Mouse (Mus musculus): ENCODE measurements at regions not wholly inside any gene's neighbourhood (a gene's known extent, or its start where the extent isn't known, plus 50 kb on each side); places are given as distances from the start of the nearest gene placed in this dataset.

DNA sequence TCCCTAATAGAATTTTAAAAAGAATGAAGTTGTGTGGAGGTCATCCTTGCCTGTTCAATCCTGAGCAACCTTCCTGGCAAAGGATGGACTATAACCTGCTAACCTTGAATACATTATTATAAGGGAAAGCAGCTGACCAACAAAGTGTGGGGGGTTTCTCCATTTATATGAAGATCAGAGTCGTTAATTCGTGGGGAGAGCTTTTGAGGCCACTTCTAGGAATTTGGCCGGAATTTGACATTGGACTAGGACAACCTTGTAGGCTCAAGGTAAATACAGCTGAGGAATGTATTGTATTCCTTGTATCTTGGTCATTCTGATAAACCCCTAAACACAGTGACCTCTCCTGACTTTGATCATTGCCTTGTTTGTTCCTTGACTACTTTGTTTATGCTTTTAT, 56.9 kb downstream of the Klf4 start:
- intact Hi-C loops (cut with DNase I): no loop called here
- DNase-seq (ENCODE audit: low spot score in 2 of 2): no peak

DNA sequence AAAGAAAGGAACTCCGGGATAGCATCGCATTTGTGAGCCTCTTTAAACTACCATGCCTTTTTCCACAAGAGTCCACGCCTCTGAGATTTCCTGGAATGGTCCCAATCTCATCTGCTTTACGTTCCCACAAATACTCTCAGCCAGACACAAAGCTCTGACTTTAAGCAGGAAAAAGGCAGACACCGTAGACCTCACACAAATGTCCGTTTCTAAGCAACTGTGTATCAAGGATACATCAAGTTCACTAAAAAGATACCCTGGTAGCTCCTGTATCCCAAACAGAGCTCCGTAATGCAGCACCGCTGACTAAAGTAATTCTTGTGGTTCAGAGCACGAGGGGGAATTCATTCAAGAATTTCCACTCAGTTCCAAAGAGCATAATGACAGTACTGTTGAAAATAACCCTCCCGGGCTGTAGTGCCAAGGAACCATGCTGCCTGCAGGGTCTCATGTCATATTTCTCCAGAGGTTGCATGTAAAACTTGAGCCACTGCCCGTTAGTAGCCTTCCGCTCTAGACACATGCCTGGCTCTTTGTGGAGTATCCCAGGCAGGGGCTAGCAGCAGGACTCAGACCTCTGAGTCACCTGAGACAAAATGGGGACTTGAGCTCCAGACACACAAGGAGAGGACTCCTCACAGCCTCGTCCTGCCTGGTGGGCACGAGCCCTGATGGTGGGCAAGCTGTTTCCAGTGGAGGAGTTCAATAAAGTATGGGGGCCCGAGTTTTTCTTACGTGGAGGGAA, 58.0 kb downstream of the Klf4 start:
- intact Hi-C loops (cut with DNase I): no loop called here
- DNase-seq (ENCODE audit: low spot score in 2 of 2): no peak

DNA sequence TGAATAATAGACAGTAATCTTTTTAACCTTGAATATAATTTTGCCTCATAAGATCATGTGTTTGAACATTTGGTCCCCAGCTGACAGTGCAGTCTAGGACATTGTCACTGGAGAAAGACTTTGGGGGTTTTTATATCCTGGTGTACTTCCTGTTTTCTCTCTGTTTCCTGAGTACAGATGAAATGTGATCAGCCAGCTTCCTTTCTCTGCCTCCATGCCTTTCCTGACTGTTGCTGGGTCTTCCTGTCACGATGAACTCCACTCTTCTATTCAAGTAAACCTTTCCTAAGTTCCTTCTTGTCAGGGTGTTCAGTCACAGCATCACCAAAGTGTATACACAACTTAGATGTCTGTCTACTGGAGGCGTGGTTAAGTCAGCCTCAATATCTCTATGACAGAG, 59.6 kb downstream of the Klf4 start:
- intact Hi-C loops (cut with DNase I): no loop called here

DNA sequence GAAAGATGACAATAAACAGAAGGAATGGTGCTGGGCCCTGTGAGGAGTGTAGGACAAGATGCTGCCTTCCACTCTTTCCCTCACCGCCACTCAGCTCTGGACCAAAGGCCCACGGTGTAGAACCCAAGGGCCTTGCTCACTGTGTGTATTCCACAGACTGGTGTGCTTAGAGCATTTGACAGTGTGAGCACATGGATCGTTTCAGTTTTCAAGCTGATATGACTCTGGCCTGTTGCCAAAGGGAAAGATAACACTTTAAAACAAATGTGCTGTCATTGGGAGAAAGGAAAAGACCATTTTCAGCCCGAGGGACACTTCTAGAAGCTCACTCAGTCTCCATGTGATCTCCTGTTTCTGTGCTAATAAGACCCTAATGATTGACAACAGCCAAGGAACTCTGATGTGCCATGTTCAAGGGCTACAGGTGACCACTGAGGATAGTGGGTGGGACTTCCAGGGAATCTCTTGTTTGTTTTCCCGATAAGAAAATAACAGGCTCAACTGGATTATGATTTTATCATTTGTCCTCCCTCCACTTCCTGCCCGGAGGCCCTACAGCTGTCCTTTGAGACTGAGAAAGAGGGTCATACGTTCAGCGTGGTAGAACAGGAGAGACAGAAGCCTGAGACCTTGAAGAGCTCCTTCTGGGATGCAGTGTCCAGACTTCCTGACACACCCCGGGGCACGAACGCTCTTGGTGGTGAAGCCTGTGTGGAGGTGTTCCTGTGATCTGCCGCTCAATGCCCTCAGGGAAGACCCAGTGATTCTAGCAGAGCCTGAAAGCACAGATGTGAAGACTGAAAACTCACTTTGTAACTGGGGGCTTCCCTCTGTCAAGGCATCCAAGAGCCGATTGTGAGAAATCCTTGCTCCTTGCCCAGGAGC, 61.2 kb downstream of the Klf4 start:
- DNase-seq (ENCODE audit: low spot score in 2 of 2): no peak
- intact Hi-C loops (cut with DNase I): no loop called here

More for the DNA sequence above, 59.6 kb downstream of the Klf4 start:
- DNase-seq (ENCODE audit: low spot score in 2 of 2): no peak

DNA sequence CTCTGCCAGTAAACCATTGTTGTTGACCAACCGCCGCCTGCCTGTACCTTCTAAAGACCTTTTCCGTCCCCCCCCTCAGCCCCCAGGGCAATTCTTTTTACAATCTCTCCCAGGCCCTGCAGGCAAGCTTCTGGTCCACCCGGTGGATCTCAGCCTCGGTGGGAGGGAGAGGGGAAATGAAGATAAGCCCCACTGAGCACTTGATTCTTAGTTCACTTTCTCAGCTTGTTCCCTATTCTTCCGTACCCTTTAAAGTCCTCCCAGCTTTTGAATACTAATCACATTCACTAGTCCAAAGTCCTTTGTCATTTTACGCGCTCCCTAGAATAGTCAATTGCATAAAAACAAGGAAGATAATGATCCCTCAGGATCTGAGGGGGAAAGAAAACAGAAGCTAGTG, 68.1 kb downstream of the Klf4 start:
- no peak for DNase-seq (ENCODE audit: low spot score in 2 of 2)
- intact Hi-C loops (cut with DNase I): no loop called here

DNA sequence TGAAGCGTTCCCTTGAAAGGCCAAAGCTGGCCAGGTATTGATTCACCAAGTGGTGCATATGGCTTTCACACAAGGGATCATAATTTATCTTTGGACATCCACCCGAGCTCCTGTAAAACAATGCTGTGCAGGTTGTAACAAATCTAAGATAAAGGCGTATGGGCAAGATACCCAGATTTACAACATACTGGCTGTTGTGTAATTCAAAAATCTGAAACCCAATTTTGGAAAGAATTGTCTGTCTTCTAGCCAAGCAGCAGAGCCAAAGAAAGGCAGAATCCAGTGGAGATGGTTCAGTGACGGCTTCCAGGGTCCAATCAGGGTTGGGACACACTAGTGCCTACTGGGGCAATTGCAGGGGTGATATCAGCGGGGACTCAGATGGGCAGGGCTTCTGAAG, 70.3 kb downstream of the Klf4 start:
- DNase-seq (ENCODE audit: low spot score in 2 of 2): no peak
- intact Hi-C loops (cut with DNase I): no loop called here

DNA sequence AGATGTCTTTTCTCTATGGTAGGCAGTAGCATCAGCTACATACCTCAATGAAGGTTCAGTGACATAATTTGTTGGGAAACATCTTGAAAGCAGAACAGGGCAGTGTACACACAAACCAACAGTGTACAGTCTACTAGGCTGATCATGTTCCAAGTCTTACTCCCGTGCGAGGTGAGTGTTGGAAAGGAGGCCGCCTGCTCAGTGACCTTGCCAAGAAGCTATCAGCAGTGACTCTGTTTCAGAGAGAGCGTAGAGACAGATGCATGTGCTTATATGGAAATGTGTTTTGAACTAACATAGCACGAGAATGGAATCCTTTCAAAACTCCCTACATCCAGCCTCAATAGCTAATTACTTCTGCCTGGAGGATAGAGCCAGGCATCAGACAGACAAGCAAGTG, 78.4 kb downstream of the Klf4 start:
- intact Hi-C loops (cut with DNase I): no loop called here
- no peak for DNase-seq (ENCODE audit: low spot score in 2 of 2)

DNA sequence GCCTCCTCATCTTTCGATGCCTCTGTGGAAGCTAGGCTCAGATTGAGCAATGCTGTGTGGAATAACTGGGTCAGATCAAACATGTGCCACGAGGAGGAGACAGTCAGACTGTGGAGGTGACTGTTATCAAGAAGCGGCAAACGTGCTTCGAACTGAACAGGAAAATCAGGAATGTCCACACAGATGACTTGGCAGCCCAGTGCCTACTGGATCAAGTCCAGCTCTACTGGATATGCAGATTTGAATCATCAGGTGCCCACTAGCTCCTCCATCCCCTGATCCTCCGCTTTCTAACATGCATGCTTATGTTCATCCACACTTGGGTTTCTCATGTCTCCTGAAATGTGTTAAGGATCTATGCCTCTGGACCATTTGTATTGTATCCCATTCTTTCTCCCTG, 79.7 kb downstream of the Klf4 start:
- DNase-seq (ENCODE audit: low spot score in 2 of 2): no peak
- intact Hi-C loops (cut with DNase I): no loop called here

DNA sequence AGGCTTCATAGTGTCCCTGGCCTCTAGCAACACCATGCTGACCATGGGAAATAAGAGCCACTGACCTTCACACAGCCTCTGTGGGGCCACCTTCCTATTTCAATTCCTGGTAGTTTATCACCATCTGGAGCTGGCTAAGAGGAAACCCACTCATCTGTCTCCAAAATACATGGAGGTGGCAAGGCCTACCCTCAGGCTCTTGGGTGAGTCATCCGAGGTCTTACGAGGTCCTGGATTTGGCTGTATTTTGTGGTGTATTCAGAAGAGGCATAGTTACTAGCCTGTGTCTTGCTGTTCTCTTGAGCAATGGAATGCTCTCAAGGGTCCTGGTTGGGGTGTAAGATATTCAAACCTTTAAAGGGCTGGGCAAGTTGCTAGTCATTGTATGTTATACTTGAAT, 80.6 kb downstream of the Klf4 start:
- intact Hi-C loops (cut with DNase I): no loop called here
- no peak for DNase-seq (ENCODE audit: low spot score in 2 of 2)

DNA sequence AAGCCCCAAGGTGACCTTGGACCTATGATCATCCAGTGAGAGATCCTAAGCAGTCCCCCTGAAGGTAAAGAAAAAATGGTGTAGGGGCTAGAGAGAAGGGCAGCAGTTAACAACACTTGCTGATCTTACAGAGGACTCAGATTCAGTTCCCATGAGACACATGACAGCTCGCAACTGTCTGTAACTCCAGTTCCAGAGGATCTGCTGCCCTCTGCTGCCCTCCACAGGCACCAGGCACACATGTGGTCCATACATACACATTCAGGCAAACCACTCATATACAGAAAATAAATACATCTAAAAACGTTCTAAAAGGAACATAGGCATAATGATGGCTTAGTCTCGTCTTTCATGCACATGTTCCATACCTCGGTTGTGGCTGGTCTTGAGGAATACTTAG, 81.2 kb downstream of the Klf4 start:
- no peak for DNase-seq (ENCODE audit: low spot score in 2 of 2)
- intact Hi-C loops (cut with DNase I): no loop called here

DNA sequence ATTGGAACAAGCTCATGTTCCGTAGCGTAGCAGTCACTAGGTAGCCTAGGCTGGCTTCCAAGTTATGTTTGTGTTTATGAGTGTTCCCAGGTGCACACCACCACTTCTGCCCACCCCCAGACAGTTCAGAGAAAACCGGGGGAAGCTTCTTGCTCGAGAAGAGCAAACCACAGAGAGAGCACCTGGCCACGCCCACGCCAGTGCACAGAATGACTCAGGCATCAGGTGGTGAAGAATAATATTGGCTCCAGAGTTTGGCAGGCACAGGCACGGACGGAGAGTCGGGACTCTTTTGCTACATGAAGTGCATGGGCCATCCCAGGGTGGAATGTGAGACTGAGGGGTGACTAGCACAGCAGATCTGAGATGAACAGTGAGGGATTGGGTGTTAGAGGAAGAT, 88.8 kb downstream of the Klf4 start:
- DNase-seq (ENCODE audit: low spot score in 2 of 2): no peak
- intact Hi-C loops (cut with DNase I): no loop called here

DNA sequence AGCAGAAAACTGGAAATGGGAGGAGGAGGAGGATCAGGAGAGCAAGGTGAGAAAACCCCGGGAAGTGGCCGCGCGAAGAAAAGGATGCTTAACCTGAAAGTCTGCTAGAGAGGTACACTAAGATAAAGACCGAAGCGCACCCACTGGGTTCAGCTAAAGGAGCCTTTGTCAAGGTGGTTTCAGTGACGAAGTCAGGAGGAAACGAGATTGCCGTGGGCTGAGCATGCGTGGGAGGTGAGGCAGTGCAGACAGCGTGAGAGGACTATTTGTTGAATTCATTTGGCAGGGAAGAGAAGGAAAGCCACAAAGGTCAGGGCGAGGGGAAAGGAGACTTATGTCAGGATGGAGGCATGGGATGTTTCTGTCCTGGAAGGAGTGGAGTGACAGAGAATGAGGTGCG, 90.2 kb downstream of the Klf4 start:
- intact Hi-C loops (cut with DNase I): no loop called here
- peak; percentile 13 to 28 for DNase-seq (ENCODE audit: low spot score in 2 of 2)
